Mouse (Mus musculus) hindbrain, embryonic 12.5 days (tissue): ENCODE measurements at regions not wholly inside any gene's neighbourhood (a gene's known extent, or its start where the extent isn't known, plus 50 kb on each side); places are given as distances from the start of the nearest gene placed in this dataset.
"Not testable (repeated sequence)": the region's sequence is repeated elsewhere in the genome, so short reads cannot be mapped to it uniquely, and the experiment has no call there.

Experiments
- ATAC-seq: fragments of 200-750 bp; cut with Nextera tagmentation; 2 replicates; pipeline ENCODE4 v1.8.0; 2017; ENCODE audit warnings: moderate TSS enrichment; ENCODE audit not compliant: low FRiP score
- H3K27ac ChIP-seq: fragments of 300-500 bp; sonication (generic); 2 replicates; pipeline ENCODE4 v1.5.1; 2016; ENCODE audit warnings: mild to moderate bottlenecking
- H3K27me3 ChIP-seq: fragments of 300-500 bp; sonication (generic); 2 replicates; pipeline ENCODE4 v1.6.1; 2016; ENCODE audit warnings: mild to moderate bottlenecking
- H3K36me3 ChIP-seq: fragments of 300-500 bp; sonication (generic); 2 replicates; pipeline ENCODE4 v1.6.1; 2016; ENCODE audit warnings: mild to moderate bottlenecking
- H3K4me1 ChIP-seq: fragments of 300-500 bp; sonication (generic); 2 replicates; pipeline ENCODE4 v1.6.1; 2016
- H3K4me2 ChIP-seq: fragments of 300-500 bp; sonication (generic); replicated peaks from 2 replicates; pipeline ENCODE4 v1.6.1; 2016; ENCODE audit warnings: mild to moderate bottlenecking
- H3K4me3 ChIP-seq: fragments of 300-500 bp; sonication (generic); 2 replicates; pipeline ENCODE4 v1.5.1; 2016; ENCODE audit warnings: mild to moderate bottlenecking
- H3K9ac ChIP-seq: fragments of 300-500 bp; sonication (generic); 2 replicates; pipeline ENCODE4 v1.6.1; 2016; ENCODE audit warnings: mild to moderate bottlenecking, moderate library complexity
- H3K9me3 ChIP-seq: fragments of 300-500 bp; sonication (generic); replicated peaks from 2 replicates; pipeline ENCODE4 v1.6.1; 2016; ENCODE audit warnings: mild to moderate bottlenecking
- WGBS: fragments of 180-500 bp; shearing (Covaris S2); methylation state at CpG from one replicate; pipeline ENCODE4 v1.1.7; 2016; 5-methylcytosine and 5-hydroxymethylcytosine counted together

GRCm38 (mm10) chr2:53680350-53681011 is 404.9 kb downstream of the Rprm start:
- Histone ChIP-seq H3K4me3 (no peak overlapping the region), H3K27me3 (no peaks in the 10 kb centered on the region), H3K36me3 (no peaks in the 10 kb centered on the region), H3K4me1 (peaks cover 3% of the 10 kb centered on the region; the same call in 1 of the 2 replicates), H3K4me2 (no peak overlapping the region), H3K9me3 (no peaks in the 10 kb centered on the region), H3K27ac (no peak overlapping the region), H3K9ac (no peak overlapping the region)
- WGBS = 84% methylated on average over 5 of the region's 5 CpGs
- no peak for ATAC-seq

DNA sequence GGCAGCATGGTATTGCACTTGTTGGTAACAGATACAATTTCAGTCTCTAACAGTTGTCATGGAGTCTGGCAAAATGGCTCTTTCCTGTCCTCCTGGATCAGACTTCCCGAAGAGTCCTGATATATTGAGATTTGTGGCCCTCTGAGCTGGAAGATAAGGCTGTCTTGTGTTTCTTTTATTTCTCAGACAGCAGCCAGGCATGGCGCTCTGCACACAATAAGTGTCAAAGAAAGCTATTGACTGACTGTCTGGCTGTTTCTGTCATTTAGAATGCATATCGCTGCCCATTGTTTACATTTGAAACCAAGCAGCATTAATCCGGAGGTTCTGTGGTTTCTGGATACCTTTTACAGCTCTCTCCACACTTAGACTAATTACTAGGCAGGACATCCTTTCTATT is 402.8 kb downstream of the Rprm start:
- H3K27me3 ChIP-seq = no peaks in the 10 kb centered on the region
- no peaks in the 10 kb centered on the region for H3K9me3 ChIP-seq
- H3K9ac ChIP-seq = no peak overlapping the region
- no peak for ATAC-seq
- WGBS = 22% methylated on average over 4 of the region's 4 CpGs
- no peak overlapping the region for H3K4me2 ChIP-seq
- H3K36me3 ChIP-seq = no peaks in the 10 kb centered on the region
- H3K4me1 ChIP-seq = peaks cover 3% of the 10 kb centered on the region; the same call in 1 of the 2 replicates
- H3K4me3 ChIP-seq = no peak overlapping the region
- no peak overlapping the region for H3K27ac ChIP-seq

DNA sequence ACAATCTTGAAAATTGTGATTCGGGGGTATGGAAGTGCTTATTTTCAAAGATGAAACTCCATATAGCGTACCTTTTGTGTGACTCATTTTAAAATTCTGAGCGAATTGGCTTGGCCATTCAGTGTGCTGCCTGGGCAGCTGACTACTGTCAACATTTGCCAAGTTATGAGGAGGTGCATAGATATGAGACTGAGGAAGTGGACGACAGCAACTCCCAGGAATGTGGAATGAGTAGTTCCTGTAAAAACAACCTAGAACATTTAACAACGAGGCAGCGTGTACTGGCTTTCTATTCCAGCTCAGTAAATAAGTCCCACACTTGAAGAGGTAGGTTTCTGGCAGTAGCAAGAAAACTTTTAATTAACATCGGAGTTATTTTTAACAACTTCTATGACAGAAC is 398.1 kb downstream of the Rprm start:
- WGBS = 88% methylated on average over 7 of the region's 7 CpGs
- H3K4me2 ChIP-seq = no peak overlapping the region

DNA sequence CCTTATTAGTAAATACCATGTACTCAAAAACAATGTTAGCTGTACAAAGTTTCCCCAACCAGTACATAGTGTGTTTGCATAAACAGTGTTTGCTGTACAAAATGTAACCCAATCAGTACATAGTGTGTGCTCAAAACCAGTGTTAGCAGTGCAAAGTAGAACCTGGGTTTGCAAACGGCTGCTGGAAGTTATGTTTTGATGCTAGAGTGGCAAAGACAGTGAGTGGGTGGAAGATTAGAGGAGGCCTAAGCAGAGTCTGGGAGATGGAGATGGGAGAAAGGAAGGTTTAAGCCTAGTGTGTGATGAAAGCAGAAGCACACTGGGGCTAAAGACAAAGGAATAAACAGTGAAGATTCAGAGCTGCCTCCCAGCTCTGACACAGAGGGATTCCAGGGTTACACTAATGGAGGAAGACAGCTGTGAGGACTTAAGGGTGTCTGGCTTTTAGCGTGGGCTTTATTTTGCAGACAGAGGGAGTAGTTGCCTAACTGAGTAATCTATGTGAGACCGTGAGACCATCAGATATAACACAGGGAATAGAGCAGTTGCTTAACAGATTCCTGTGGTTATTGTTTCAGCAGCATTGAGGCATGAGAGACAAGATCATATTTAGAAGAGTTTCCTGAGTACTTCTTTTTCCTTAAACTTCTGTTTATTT is 396.0 kb downstream of the Rprm start:
- Histone ChIP-seq H3K4me3 (no peak overlapping the region), H3K9me3 (no peaks in the 10 kb centered on the region), H3K4me2 (no peak overlapping the region), H3K9ac (no peak overlapping the region), H3K27ac (no peak overlapping the region), H3K36me3 (no peaks in the 10 kb centered on the region), H3K4me1 (no peaks in the 10 kb centered on the region), H3K27me3 (no peaks in the 10 kb centered on the region)
- ATAC-seq = no peak
- 54% methylated on average over 3 of the region's 3 CpGs for WGBS

More for the DNA sequence above, 398.1 kb downstream of the Rprm start:
- H3K36me3 ChIP-seq = no peaks in the 10 kb centered on the region
- H3K4me1 ChIP-seq = peaks cover 3% of the 10 kb centered on the region; the same call in 1 of the 2 replicates
- H3K9ac ChIP-seq = no peak overlapping the region
- ATAC-seq = no peak
- no peak overlapping the region for H3K27ac ChIP-seq
- H3K4me3 ChIP-seq = no peak overlapping the region
- no peaks in the 10 kb centered on the region for H3K27me3 ChIP-seq
- H3K9me3 ChIP-seq = no peaks in the 10 kb centered on the region

- Histone ChIP-seq H3K9me3 (no peaks in the 10 kb centered on the region), H3K27me3 (no peaks in the 10 kb centered on the region), H3K4me3 (no peak overlapping the region), H3K9ac (no peak overlapping the region), H3K36me3 (no peaks in the 10 kb centered on the region), H3K27ac (no peak overlapping the region), H3K4me1 (no peaks in the 10 kb centered on the region), H3K4me2 (no peak overlapping the region)
- no peak for ATAC-seq
- 62% methylated on average over 5 of the region's 5 CpGs for WGBS
Measured at GRCm38 (mm10) chr2:53691580-53692118, 393.7 kb downstream of the Rprm start.

- no peaks in the 10 kb centered on the region for H3K9me3 ChIP-seq
- no peak for ATAC-seq
- H3K4me1 ChIP-seq = no peaks in the 10 kb centered on the region
- 84% methylated on average over 3 of the region's 3 CpGs for WGBS
- no peaks in the 10 kb centered on the region for H3K36me3 ChIP-seq
- no peak overlapping the region for H3K4me3 ChIP-seq
- H3K27ac ChIP-seq = no peak overlapping the region
- H3K27me3 ChIP-seq = no peaks in the 10 kb centered on the region
- no peak overlapping the region for H3K9ac ChIP-seq
- no peak overlapping the region for H3K4me2 ChIP-seq
Measured at GRCm38 (mm10) chr2:53711213-53711612, 374.1 kb downstream of the Rprm start.

DNA sequence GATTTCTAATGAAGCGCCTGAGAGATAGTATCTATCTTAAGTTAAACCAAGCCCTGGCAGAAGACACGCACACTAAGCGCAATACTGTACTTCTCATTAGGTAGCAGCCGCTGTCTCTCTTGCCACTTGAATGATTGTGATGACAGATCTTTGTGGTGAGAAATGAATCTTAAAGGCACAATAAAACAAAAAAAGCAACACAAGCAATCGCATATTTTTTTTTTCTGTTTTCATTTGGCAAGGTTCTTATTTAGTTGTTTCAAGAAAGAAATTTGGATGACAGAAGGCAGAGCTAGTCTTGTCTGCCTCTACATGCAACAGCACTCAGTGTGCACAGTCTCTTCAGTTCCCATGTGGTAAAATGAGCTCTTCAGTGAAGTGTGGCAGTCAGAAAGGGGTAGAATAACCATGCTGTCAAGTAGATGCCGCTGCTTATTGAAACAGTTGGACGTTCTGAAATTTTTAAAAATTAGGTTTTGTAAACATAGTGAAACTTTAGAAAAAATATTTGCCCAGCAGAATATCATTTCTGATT is 372.2 kb downstream of the Rprm start:
- H3K9me3 ChIP-seq = no peaks in the 10 kb centered on the region
- ATAC-seq = no peak
- no peak overlapping the region for H3K9ac ChIP-seq
- no peaks in the 10 kb centered on the region for H3K36me3 ChIP-seq
- no peaks in the 10 kb centered on the region for H3K4me1 ChIP-seq
- no peaks in the 10 kb centered on the region for H3K27me3 ChIP-seq
- no peak overlapping the region for H3K27ac ChIP-seq
- H3K4me2 ChIP-seq = no peak overlapping the region
- no peak overlapping the region for H3K4me3 ChIP-seq
- WGBS = 90% methylated on average over 7 of the region's 7 CpGs

DNA sequence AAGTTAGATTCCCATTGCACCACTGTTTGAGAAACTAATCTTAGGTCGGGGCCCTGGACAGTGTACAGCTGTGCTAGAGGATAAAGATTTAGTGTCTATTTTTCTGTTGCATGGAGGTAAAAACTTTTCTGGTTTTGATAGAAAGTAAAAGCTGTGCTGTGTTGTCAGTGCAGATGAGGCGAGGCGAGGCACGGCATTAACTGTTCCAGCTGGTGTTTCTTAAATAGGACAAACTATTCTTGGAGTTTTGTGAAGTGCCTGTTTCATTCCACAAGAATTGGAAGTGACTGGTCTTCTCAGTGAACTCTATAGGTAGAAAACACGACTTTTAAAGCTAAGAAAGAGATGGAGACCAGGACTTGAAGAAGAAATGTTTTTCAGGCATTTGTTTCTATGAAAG is 370.3 kb downstream of the Rprm start:
- H3K4me1 ChIP-seq = no peaks in the 10 kb centered on the region
- 73% methylated on average over 5 of the region's 5 CpGs for WGBS
- H3K27ac ChIP-seq = no peak overlapping the region
- ATAC-seq = no peak
- no peaks in the 10 kb centered on the region for H3K36me3 ChIP-seq
- no peaks in the 10 kb centered on the region for H3K9me3 ChIP-seq
- no peak overlapping the region for H3K4me3 ChIP-seq
- H3K4me2 ChIP-seq = no peak overlapping the region
- H3K27me3 ChIP-seq = no peaks in the 10 kb centered on the region
- H3K9ac ChIP-seq = no peak overlapping the region

DNA sequence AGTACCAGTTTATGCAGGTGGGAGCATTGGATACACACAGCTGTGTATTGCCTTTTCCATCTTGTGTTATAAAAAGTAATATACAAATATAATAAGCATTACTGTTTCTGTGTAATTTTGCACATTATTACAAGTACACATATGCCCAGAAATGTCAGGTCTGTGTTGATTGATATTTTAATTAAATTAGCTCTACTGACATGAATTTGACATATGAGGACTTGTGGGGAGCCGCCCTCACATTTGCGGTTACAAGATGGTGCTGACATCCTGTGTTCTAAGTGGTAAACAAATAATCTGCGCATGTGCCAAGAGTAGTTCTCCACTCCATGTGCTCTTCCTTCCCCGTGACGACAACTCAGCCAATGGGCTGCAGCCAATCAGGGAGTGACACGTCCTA is 362.1 kb downstream of the Rprm start:
- Histone ChIP-seq H3K4me3 (no peak overlapping the region), H3K9ac (no peak overlapping the region), H3K27me3 (no peaks in the 10 kb centered on the region), H3K27ac (no peak overlapping the region), H3K36me3 (no peaks in the 10 kb centered on the region), H3K4me1 (no peaks in the 10 kb centered on the region), H3K9me3 (no peaks in the 10 kb centered on the region), H3K4me2 (no peak overlapping the region)
- ATAC-seq = no peak
- WGBS = 89% methylated on average over 6 of the region's 6 CpGs

DNA sequence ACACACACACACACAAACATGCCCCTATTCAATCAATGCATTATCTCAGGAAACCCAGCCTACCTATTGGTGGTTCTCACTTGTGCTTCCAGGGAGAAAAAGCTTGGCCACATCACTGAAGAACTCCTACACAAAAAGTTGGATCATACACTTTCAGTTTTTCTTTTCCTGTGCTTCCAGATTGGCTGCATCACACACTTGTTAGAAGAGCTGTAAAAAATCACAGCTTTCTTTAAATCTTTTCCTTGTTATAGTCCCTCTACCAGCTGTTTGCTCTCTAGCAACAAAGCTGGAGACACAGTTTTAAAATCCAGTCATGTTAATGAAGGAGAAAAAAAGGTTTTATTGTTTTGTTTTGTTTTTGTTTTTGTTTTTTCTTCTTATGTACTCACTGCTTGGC is 356.7 kb downstream of the Rprm start:
- Histone ChIP-seq H3K4me2 (no peak overlapping the region), H3K36me3 (no peaks in the 10 kb centered on the region), H3K9ac (no peak overlapping the region), H3K27me3 (no peaks in the 10 kb centered on the region), H3K27ac (no peak overlapping the region), H3K4me1 (no peaks in the 10 kb centered on the region), H3K9me3 (no peaks in the 10 kb centered on the region), H3K4me3 (no peak overlapping the region)
- no peak for ATAC-seq

DNA sequence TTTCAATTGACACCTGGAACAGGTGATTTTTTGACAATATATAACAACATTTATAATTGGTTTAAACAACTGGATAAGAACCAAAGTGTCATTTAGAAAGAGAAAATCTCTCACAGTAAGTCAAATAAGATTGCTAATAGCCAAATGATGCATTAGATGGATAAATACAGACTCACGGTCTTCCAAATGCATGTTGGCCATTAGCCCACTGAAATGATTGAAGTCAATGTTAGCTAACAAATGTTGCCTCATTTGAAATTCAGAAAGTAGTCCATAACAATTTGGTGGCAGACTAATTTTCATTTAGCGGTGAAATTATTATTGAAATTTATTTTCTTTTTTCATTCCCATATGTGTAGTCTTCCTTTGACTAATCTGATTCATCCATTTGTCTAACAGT is 354.9 kb downstream of the Rprm start:
- Histone ChIP-seq H3K4me1 (no peaks in the 10 kb centered on the region), H3K4me3 (no peak overlapping the region), H3K27ac (no peak overlapping the region), H3K27me3 (no peaks in the 10 kb centered on the region), H3K9me3 (no peaks in the 10 kb centered on the region), H3K36me3 (no peaks in the 10 kb centered on the region), H3K4me2 (no peak overlapping the region), H3K9ac (no peak overlapping the region)
- no peak for ATAC-seq
- WGBS = 91% methylated on average over 2 of the region's 2 CpGs

DNA sequence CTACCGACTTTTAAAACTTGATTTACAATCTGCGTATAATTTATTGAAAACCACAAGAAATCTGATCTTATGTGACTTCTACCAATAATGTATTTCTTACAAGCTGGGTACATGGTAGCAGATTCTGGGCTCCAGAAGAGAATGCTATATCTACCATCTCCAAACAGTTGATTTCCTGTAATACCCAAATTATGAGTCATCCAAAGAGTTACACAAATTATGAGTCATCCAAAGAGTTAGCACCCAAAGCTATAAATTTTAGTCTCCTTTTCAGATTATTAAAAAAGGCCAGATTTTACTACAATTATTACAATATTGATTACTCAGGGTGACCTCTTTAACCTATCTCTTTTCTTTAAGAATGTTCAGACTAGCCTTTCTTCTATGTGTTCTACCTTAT is 321.9 kb downstream of the Rprm start:
- H3K27ac ChIP-seq = no peak overlapping the region
- no peaks in the 10 kb centered on the region for H3K36me3 ChIP-seq
- H3K4me1 ChIP-seq = no peaks in the 10 kb centered on the region
- no peak overlapping the region for H3K4me3 ChIP-seq
- H3K27me3 ChIP-seq = no peaks in the 10 kb centered on the region
- no peaks in the 10 kb centered on the region for H3K9me3 ChIP-seq
- H3K9ac ChIP-seq = no peak overlapping the region
- 85% methylated on average over 2 of the region's 2 CpGs for WGBS
- ATAC-seq = no peak
- H3K4me2 ChIP-seq = no peak overlapping the region

GRCm38 (mm10) chr2:53782035-53782434 is 303.3 kb downstream of the Rprm start:
- not testable (repeated sequence) for H3K4me3 ChIP-seq, H3K4me1 ChIP-seq, H3K9me3 ChIP-seq, ATAC-seq, H3K36me3 ChIP-seq, H3K27me3 ChIP-seq, H3K9ac ChIP-seq, H3K4me2 ChIP-seq, H3K27ac ChIP-seq
- WGBS = 87% methylated on average over 3 of the region's 6 CpGs
